Mouse (Mus musculus): ENCODE data around the gene Rreb1. TPM values are rescaled to one million over a fixed set of nuclear protein-coding genes. Genes with fewer than 3 reads are reported as not detected.

Rreb1 gene
- polyA plus RNA-seq, 1 experiment from 2014 or later: 20.6 TPM

DNA sequence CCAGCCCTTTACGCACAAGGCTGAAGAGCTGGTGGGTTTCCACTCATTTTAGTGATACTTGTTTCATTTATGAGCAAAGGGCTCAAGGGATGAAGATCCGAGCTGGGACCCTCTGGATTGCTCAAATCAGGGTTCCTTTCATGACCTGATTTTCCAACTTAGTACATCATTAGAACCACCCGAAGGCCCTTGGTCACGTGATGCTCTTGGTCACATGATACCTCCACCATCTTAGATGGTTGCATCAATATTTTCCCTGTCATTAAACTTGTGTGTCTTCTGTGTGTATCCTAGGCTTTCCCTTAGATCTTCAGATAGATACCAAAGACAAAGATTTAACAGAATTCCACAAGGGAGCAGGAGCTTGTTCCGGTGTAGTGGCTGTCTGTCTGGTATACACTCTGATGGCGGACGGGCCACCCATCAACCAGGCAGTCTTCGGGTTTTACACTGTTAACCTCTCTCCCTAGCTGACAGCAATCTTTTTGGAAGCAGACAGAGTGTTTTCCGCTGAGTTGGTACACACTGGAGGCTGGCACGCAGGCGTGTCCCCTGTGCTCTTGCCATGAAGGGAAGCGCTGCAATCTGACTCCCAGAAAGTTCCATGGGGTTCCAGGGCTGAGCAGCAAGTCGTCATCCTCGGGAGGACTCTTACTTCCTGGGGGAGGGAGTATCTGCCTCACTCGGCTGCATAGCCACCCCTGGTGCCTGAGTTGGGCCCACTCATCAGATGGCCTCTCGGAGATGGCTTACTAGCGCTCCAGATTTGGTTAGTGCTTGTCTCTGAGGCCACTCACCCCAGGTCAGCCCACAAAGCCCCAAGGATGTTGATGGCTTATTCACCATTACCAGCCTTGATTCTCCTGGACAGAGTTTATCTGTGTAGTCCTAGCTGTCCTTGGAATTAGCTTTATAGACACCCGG, 60.3 kb downstream of the Rreb1 start:
- no peak for DNase-seq (ENCODE audit: low spot score)
- H3K4me1 ChIP-seq (replicated peaks; ENCODE audit: control insufficient read depth, insufficient read depth, low read length): peaks cover 22% of the 10 kb centered on the region
- H3K36me3 ChIP-seq (ENCODE audit: control insufficient read depth, insufficient read depth, low read length): no peaks in the 10 kb centered on the region
- H3K9ac ChIP-seq (ENCODE audit: low read depth, low read length): no peak overlapping the region
- H3K4me2 ChIP-seq: no peak overlapping the region
- no peaks in the 10 kb centered on the region for H3K9me3 ChIP-seq (ENCODE audit: control insufficient read depth, low read length)
- H3K27ac ChIP-seq (ENCODE audit: low read depth, low read length): no peak overlapping the region
- WGBS: 88% methylated on average over 18 of the region's 18 CpGs
- H3K4me3 ChIP-seq (ENCODE audit: low read depth, low read length): no peak overlapping the region
- H3K27me3 ChIP-seq (replicated peaks; ENCODE audit: control insufficient read depth, insufficient read depth, low read length): no peaks in the 10 kb centered on the region
- no peak for ATAC-seq (replicated peaks; ENCODE audit: low FRiP score)

DNA sequence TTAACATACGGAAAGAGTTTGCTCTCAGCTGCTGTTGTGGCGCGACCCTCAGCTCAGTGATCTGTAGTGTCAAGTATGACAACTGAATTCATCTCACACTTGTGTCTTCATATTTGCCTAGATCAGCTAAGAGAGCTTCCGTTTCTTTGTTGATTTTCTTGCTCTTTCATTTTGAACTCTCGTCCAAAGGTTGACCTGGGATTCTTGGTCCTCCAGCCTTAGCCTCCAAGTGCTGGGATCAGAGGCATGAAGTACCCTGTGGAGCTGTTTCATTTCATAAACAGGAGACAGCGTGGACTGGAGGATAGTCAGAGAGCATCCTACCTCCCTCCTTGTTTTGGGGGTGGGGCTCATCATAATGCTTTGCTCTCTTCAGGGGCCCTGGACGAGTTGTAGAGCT, 65.0 kb downstream of the Rreb1 start:
- Histone ChIP-seq H3K9ac (ENCODE audit: low read depth, low read length) (no peak overlapping the region), H3K27me3 (replicated peaks; ENCODE audit: control insufficient read depth, insufficient read depth, low read length) (no peaks in the 10 kb centered on the region), H3K9me3 (ENCODE audit: control insufficient read depth, low read length) (no peaks in the 10 kb centered on the region), H3K4me1 (replicated peaks; ENCODE audit: control insufficient read depth, insufficient read depth, low read length) (peaks cover 46% of the 10 kb centered on the region), H3K27ac (ENCODE audit: low read depth, low read length) (peak overlapping the region; percentile 32; the same call in 1 of the 2 replicates), H3K4me2 (no peak overlapping the region; the same call in 1 of the 2 replicates), H3K36me3 (ENCODE audit: control insufficient read depth, insufficient read depth, low read length) (peaks cover 3% of the 10 kb centered on the region; the same call in 1 of the 2 replicates), H3K4me3 (ENCODE audit: low read depth, low read length) (no peak overlapping the region)
- DNase-seq (ENCODE audit: low spot score) (no peak), ATAC-seq (replicated peaks; ENCODE audit: low FRiP score) (no peak)
- WGBS: 71% methylated on average over 7 of the region's 7 CpGs

DNA sequence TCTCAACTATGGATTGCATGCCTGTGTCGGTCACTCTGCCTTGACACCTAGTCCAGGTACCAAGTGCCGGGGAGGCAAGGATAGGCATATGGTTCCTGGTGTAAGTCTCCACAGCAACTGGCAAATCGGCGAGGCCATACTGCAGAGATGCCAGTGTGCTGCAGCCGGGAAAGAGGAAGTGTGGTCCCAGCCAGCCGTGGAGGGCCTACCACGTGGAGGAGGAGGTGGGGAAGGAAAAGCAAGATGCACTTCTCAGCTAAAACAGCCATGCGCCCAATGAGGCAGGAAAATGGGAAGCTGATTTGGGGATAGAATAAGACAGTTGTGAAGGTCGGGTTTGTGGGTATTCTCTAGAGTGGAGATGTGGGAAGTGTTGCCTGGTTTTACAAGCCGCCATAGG, 65.6 kb downstream of the Rreb1 start:
- H3K9ac ChIP-seq (ENCODE audit: low read depth, low read length): no peak overlapping the region

DNA sequence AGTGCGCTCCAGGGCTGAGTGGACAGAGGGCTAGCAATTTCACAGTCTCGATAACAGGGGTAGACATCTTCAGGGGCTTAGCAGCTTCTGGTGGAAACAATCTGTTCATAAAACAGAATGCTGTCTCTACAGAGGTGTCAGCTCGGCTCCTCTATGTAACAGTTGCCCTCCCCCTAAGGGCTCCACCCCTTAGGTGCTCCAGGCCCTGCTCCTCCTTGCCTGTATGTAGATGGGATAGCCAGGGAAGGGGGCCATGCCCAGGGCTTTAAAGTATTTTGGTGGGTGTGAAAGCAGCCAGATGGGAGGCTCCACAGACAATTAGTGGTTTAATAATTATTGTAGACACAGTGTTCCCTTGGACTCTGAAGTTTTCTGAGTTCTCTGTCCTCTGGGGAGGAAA, 67.0 kb downstream of the Rreb1 start:
- Histone ChIP-seq H3K4me2 (peak overlapping the region; percentile 36), H3K27me3 (replicated peaks; ENCODE audit: control insufficient read depth, insufficient read depth, low read length) (no peaks in the 10 kb centered on the region), H3K4me3 (ENCODE audit: low read depth, low read length) (no peak overlapping the region), H3K36me3 (ENCODE audit: control insufficient read depth, insufficient read depth, low read length) (peaks cover 3% of the 10 kb centered on the region; the same call in 1 of the 2 replicates), H3K27ac (ENCODE audit: low read depth, low read length) (peak overlapping the region; percentile 6), H3K4me1 (replicated peaks; ENCODE audit: control insufficient read depth, insufficient read depth, low read length) (peaks cover 47% of the 10 kb centered on the region), H3K9ac (ENCODE audit: low read depth, low read length) (no peak overlapping the region), H3K9me3 (ENCODE audit: control insufficient read depth, low read length) (no peaks in the 10 kb centered on the region)
- ATAC-seq (replicated peaks; ENCODE audit: low FRiP score) (no peak; the same call in 1 of the 2 replicates), DNase-seq (ENCODE audit: low spot score) (no peak)
- WGBS: 60% methylated on average over 3 of the region's 3 CpGs

More for the DNA sequence above, 65.6 kb downstream of the Rreb1 start:
- no peak for DNase-seq (ENCODE audit: low spot score)
- Histone ChIP-seq H3K27me3 (replicated peaks; ENCODE audit: control insufficient read depth, insufficient read depth, low read length) (no peaks in the 10 kb centered on the region), H3K27ac (ENCODE audit: low read depth, low read length) (peak overlapping the region; percentile 32; the same call in 1 of the 2 replicates), H3K4me3 (ENCODE audit: low read depth, low read length) (no peak overlapping the region), H3K4me1 (replicated peaks; ENCODE audit: control insufficient read depth, insufficient read depth, low read length) (peaks cover 48% of the 10 kb centered on the region), H3K4me2 (no peak overlapping the region), H3K36me3 (ENCODE audit: control insufficient read depth, insufficient read depth, low read length) (peaks cover 3% of the 10 kb centered on the region; the same call in 1 of the 2 replicates), H3K9me3 (ENCODE audit: control insufficient read depth, low read length) (no peaks in the 10 kb centered on the region)
- no peak for ATAC-seq (replicated peaks; ENCODE audit: low FRiP score)
- 52% methylated on average over 10 of the region's 10 CpGs for WGBS

DNA sequence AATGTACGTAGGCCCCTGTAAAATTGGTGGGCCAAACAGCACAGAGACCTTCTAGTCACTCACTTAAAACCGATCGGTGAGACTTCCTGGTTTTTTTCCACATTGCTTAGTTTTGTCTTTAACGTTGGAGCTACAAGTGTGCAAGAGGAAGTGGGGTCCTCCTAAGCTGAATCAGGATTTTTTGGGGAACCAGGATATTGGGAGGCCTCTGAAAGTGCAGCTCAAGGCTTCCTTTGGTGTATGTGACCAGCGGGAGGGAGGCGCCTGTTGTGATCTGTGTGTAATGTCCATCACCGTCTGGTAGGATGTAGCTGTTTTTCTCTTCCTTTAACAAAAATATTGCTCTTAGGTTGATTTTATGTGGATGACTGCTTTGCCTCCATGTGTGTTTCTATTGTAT, 67.4 kb downstream of the Rreb1 start:
- Histone ChIP-seq H3K4me1 (replicated peaks; ENCODE audit: control insufficient read depth, insufficient read depth, low read length) (peaks cover 48% of the 10 kb centered on the region), H3K4me2 (peak overlapping the region; percentile 36), H3K4me3 (ENCODE audit: low read depth, low read length) (no peak overlapping the region), H3K36me3 (ENCODE audit: control insufficient read depth, insufficient read depth, low read length) (peaks cover 3% of the 10 kb centered on the region; the same call in 1 of the 2 replicates), H3K9me3 (ENCODE audit: control insufficient read depth, low read length) (no peaks in the 10 kb centered on the region), H3K9ac (ENCODE audit: low read depth, low read length) (no peak overlapping the region), H3K27ac (ENCODE audit: low read depth, low read length) (peak overlapping the region; percentile 6), H3K27me3 (replicated peaks; ENCODE audit: control insufficient read depth, insufficient read depth, low read length) (no peaks in the 10 kb centered on the region)
- DNase-seq (ENCODE audit: low spot score): no peak
- ATAC-seq (replicated peaks; ENCODE audit: low FRiP score): no peak
- WGBS: 60% methylated on average over 7 of the region's 7 CpGs

DNA sequence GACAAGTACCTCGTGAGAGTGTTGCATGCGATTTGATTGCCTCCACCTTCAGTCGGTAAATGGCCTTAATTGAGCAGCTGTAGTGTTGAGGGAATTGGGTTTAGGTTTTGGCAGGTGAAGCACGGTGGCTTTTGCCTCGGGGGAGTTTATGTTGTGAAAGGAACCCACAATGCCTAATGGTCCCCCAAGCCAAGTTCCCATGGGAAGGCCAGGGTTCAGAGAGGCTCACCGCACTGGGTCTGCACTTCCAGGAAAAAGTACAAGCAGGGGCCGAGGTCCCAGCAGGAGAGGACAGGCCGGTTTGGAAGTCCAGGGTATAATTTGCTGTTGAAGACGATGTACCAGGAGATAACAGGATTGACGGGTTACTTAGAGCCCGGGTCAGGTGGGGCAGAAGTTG, 68.3 kb downstream of the Rreb1 start:
- H3K9me3 ChIP-seq (ENCODE audit: control insufficient read depth, low read length): no peaks in the 10 kb centered on the region
- H3K4me1 ChIP-seq (replicated peaks; ENCODE audit: control insufficient read depth, insufficient read depth, low read length): peaks cover 52% of the 10 kb centered on the region
- peaks cover 3% of the 10 kb centered on the region; the same call in 1 of the 2 replicates for H3K36me3 ChIP-seq (ENCODE audit: control insufficient read depth, insufficient read depth, low read length)
- H3K4me2 ChIP-seq: no peak overlapping the region
- H3K9ac ChIP-seq (ENCODE audit: low read depth, low read length): no peak overlapping the region
- 76% methylated on average over 11 of the region's 11 CpGs for WGBS
- DNase-seq (ENCODE audit: low spot score) (no peak), ATAC-seq (replicated peaks; ENCODE audit: low FRiP score) (no peak)
- H3K27ac ChIP-seq (ENCODE audit: low read depth, low read length): no peak overlapping the region
- H3K27me3 ChIP-seq (replicated peaks; ENCODE audit: control insufficient read depth, insufficient read depth, low read length): no peaks in the 10 kb centered on the region
- H3K4me3 ChIP-seq (ENCODE audit: low read depth, low read length): no peak overlapping the region

DNA sequence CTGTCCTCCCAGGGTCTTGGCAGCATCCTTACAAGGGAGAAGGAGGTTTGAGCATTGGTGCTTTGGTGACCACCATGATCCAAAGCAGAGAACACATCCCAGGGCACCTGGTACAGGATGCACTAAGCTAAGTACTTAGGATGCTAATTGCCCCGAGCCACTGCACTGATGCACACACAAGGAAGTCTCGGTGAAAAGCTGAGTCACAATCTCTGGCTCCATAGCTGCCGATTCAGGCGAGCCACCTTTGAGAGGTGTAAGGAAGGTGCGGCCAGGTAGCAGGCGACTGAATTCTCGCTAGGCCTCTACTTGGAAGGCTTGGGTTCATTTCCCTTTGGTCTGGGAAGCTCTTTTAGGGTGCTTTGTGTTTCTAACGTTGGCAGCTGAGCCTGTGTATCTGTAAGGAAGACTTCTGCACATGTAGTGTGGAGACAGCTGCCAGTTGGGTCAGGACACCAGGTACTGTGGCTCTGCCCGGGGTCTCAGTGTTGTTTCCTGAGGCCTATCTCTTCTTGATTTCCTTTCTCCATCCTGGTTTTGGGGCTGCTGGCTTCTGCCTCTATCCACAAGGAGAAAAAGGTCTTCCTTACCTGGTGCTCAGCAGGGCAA, 68.9 kb downstream of the Rreb1 start:
- Histone ChIP-seq H3K4me1 (replicated peaks; ENCODE audit: control insufficient read depth, insufficient read depth, low read length) (peaks cover 58% of the 10 kb centered on the region), H3K4me2 (no peak overlapping the region), H3K36me3 (ENCODE audit: control insufficient read depth, insufficient read depth, low read length) (peaks cover 3% of the 10 kb centered on the region; the same call in 1 of the 2 replicates), H3K27me3 (replicated peaks; ENCODE audit: control insufficient read depth, insufficient read depth, low read length) (no peaks in the 10 kb centered on the region), H3K27ac (ENCODE audit: low read depth, low read length) (peak overlapping the region; percentile 54; the same call in 1 of the 2 replicates), H3K9ac (ENCODE audit: low read depth, low read length) (no peak overlapping the region), H3K9me3 (ENCODE audit: control insufficient read depth, low read length) (no peaks in the 10 kb centered on the region), H3K4me3 (ENCODE audit: low read depth, low read length) (no peak overlapping the region)
- DNase-seq (ENCODE audit: low spot score) (no peak), ATAC-seq (replicated peaks; ENCODE audit: low FRiP score) (no peak)
- 70% methylated on average over 9 of the region's 9 CpGs for WGBS

DNA sequence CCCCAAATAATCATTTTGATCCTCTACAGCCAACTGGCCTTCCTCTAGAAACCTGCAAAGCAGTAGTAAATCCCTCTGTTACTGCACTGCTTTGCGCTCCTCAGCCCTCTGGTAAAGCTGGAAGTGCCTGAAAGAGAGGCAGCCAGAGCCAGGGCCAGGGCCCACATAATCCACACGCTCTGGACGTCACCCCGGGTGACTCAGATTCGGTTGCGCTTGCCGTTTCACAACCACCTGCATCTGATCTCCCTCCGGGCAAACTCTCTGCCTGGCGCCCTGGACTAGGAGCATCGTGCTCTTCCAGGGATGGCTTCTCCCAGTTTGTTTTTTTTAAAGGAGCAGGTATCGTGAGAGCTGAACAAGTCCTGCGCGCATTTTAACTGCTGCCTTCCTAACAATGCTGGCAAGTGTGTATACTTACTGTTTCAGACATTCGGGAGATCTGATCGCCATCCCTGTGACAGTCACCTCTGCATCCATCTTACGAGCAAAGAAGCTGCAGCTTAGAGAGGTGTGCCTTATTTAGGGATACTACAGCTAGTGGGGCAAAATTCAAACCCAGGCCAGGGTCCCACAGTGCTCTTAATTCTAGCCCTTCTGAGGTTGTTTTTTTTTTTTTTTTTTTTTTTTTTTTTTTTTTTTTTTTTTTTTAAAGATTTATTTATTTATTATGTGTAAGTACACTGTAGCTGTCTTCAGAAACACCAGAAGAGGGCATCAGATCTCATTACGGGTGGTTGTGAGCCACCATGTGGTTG, 69.6 kb downstream of the Rreb1 start:
- H3K9me3 ChIP-seq (ENCODE audit: control insufficient read depth, low read length): no peaks in the 10 kb centered on the region
- no peak overlapping the region for H3K9ac ChIP-seq (ENCODE audit: low read depth, low read length)
- no peak for DNase-seq (ENCODE audit: low spot score)
- H3K4me1 ChIP-seq (replicated peaks; ENCODE audit: control insufficient read depth, insufficient read depth, low read length): peaks cover 63% of the 10 kb centered on the region
- ATAC-seq (replicated peaks; ENCODE audit: low FRiP score): no peak
- no peak overlapping the region for H3K4me2 ChIP-seq
- no peaks in the 10 kb centered on the region for H3K27me3 ChIP-seq (replicated peaks; ENCODE audit: control insufficient read depth, insufficient read depth, low read length)
- peak overlapping the region; percentile 54; the same call in 1 of the 2 replicates for H3K27ac ChIP-seq (ENCODE audit: low read depth, low read length)
- H3K4me3 ChIP-seq (ENCODE audit: low read depth, low read length): no peak overlapping the region
- WGBS: 84% methylated on average over 16 of the region's 17 CpGs
- H3K36me3 ChIP-seq (ENCODE audit: control insufficient read depth, insufficient read depth, low read length): peaks cover 3% of the 10 kb centered on the region; the same call in 1 of the 2 replicates

All from liver, embryonic 11.5 days (tissue).